Mouse (Mus musculus) liver, adult 2 months (tissue): Measurements from ENCODE around the gene Vipas39. TPM values are rescaled to one million over a fixed set of nuclear protein-coding genes. Genes with fewer than 3 reads are reported as not detected.
A peak's percentile ranks its signal among the peaks of the same experiment; 100 is the strongest.
"Not testable (repeated sequence)": the region's sequence is repeated elsewhere in the genome, so short reads cannot be mapped to it uniquely, and the experiment has no call there.

Source experiments
- DNase-seq: peaks from one replicate; pipeline ENCODE4 v3.0.0-alpha.2; 2011; ENCODE audit warnings: low read depth, low spot score; ENCODE audit errors: extremely low read depth
- H3K27ac ChIP-seq: fragments of 200-500 bp; replicated peaks from 2 replicates; pipeline ENCODE4 v1.5.1; 2012; ENCODE audit warnings: low read depth, mild to moderate bottlenecking, control low read depth, inconsistent platforms, low read length; ENCODE audit not compliant: insufficient read depth
- H3K27me3 ChIP-seq: fragments of 200-500 bp; 2 replicates; pipeline ENCODE4 v1.6.1; 2012; ENCODE audit warnings: mild to moderate bottlenecking, moderate library complexity, low read length, inconsistent platforms; ENCODE audit not compliant: control insufficient read depth, insufficient read depth
- H3K36me3 ChIP-seq: fragments of 200-500 bp; 2 replicates; pipeline ENCODE4 v1.6.1; 2012; ENCODE audit warnings: low read length, inconsistent platforms; ENCODE audit not compliant: control insufficient read depth, insufficient read depth
- H3K4me1 ChIP-seq: fragments of 200-500 bp; 2 replicates; pipeline ENCODE4 v1.6.1; 2011; ENCODE audit warnings: low read length; ENCODE audit not compliant: control insufficient read depth, insufficient read depth
- H3K4me3 ChIP-seq: fragments of 200-500 bp; 2 replicates; pipeline ENCODE4 v1.5.1; 2011; ENCODE audit warnings: low read depth, mild to moderate bottlenecking, control low read depth, low read length, moderate library complexity; ENCODE audit not compliant: insufficient read depth
- H3K79me2 ChIP-seq: fragments of 200-500 bp; 2 replicates; pipeline ENCODE4 v1.6.1; 2012; ENCODE audit warnings: inconsistent platforms, mild to moderate bottlenecking, low read length, moderate library complexity; ENCODE audit not compliant: control insufficient read depth, insufficient read depth
- H3K9ac ChIP-seq: fragments of 200-500 bp; 2 replicates; pipeline ENCODE4 v1.6.1; 2012; ENCODE audit warnings: low read depth, mild to moderate bottlenecking, control low read depth, inconsistent platforms, low read length
- CTCF ChIP-seq: fragments of 200-500 bp; IDR thresholded peaks from 2 replicates; pipeline ENCODE4 v1.5.1; 2011; ENCODE audit warnings: low read depth, low read length, control low read depth
- POLR2A ChIP-seq: fragments of 200-500 bp; IDR thresholded peaks from 2 replicates; pipeline ENCODE4 v1.6.1; 2011; ENCODE audit warnings: low read length, control low read depth; ENCODE audit not compliant: insufficient read depth; ENCODE audit errors: extremely low read depth
- WGBS: fragments of 180-500 bp; shearing (Covaris S2); methylation state at CpG from one replicate; pipeline ENCODE4 v1.1.7; 2018; 5-methylcytosine and 5-hydroxymethylcytosine counted together
- polyA plus RNA-seq: library from polyadenylated mRNA; depleted of rRNA; stranded (reverse); fragments of >200 nt; gene quantifications from 2 replicates; pipeline ENCODE4 v1.2.3, GENCODE M21; 2012
- total RNA-seq: library from RNA; depleted of rRNA; stranded (reverse); fragments of >200 nt; gene quantifications from 2 replicates; pipeline ENCODE4 v1.2.3, GENCODE M21; 2014

Gene Vipas39
- total and polyA plus RNA-seq, 2 experiments = 13.3 to 17.4 TPM

DNA sequence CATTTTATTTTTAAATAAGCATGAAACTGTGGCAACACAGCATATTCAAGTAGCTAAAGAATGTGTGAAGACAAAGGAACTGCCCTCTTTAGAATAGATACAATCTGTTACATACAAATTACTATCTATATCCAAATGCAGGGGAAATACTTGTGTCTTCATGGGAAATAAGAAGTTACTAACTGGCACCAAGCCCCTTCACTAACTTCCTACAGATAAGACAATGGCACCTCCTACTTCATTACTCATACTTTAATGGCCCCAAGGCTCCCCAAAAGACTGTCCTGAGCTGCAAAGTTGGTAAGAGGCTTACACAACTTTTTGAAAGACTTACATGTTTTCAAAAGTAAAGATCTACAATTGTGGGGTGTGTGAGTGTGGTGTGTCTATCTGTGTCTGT is 48.5 kb downstream of the Vipas39 start:
- Histone ChIP-seq H3K4me1 (no peaks in the 10 kb centered on the region), H3K79me2 (no peaks in the 10 kb centered on the region), H3K36me3 (no peaks in the 10 kb centered on the region), H3K9ac (no peak overlapping the region), H3K4me3 (no peak overlapping the region), H3K27ac (no peak overlapping the region), H3K27me3 (no peaks in the 10 kb centered on the region)
- TF ChIP-seq CTCF (no peak), POLR2A (no peak)
- DNase-seq = no peak

DNA sequence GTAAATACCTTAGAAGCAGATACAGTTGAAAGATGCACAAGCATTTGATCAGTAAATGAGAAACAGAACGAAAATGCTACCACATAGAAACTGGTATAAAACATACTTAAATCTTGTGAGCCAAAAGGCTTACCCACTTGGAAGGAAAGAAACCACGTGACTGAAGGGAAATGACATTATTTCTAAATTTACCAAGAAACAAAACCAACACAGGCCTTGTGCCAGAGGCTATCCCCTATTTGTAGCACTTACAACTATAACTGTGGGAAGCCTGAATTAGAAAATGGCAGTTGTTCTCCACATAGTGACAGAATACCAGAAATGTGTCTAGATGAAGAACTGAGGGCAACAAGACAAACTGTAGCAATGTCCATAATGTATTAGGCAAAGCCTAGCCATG is 50.0 kb downstream of the Vipas39 start:
- H3K9ac ChIP-seq = no peak overlapping the region
- no peaks in the 10 kb centered on the region for H3K36me3 ChIP-seq
- H3K4me3 ChIP-seq = no peak overlapping the region
- no peak overlapping the region for H3K27ac ChIP-seq
- H3K27me3 ChIP-seq = no peaks in the 10 kb centered on the region
- 65% methylated on average over 2 of the region's 2 CpGs for WGBS
- TF ChIP-seq POLR2A (no peak), CTCF (no peak)
- H3K79me2 ChIP-seq = no peaks in the 10 kb centered on the region
- no peaks in the 10 kb centered on the region for H3K4me1 ChIP-seq
- no peak for DNase-seq

DNA sequence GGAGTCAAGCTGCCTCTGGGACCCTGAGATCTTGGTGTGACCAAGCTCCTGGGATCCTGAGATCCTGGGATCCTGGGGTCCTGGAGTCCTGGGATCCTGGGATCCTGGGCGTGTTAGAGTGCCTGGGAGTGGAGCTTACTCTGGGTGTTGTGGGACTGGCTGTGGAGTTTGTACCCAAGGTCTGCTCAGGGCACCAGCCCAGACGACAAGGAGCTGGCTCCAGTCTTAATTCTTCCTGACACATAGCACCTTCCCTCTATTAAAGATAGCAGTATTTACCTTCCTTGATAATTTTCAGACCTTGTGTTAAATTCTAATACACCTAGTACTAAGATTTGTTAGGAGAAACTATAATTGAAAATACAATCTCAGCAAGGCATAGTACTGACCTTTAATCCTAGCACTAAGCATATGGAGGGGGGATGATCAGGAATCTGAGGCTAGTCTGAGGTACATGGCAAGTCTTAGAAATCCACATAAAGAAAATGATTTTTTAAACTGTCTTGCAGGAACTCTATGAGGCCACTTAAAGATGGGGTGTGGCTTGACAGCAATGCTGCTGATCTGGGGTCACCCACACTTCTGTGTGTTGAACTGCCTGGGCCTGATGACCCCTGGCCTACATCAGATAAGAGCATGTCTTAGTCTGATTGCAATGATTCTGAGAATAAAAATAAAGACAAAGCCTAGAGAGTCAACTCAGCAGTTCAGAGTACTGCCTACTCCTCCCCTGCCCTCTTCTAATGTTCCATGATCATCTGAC is 53.0 kb downstream of the Vipas39 start:
- H3K27ac ChIP-seq = no peak overlapping the region
- H3K36me3 ChIP-seq = no peaks in the 10 kb centered on the region
- 88% methylated on average over 2 of the region's 2 CpGs for WGBS
- H3K27me3 ChIP-seq = no peaks in the 10 kb centered on the region
- no peak for DNase-seq
- no peaks in the 10 kb centered on the region for H3K79me2 ChIP-seq
- H3K4me3 ChIP-seq = no peak overlapping the region
- no peaks in the 10 kb centered on the region for H3K4me1 ChIP-seq
- no peak for TF ChIP-seq POLR2A
- no peak for TF ChIP-seq CTCF
- H3K9ac ChIP-seq = no peak overlapping the region

- H3K4me1 ChIP-seq, H3K36me3 ChIP-seq, H3K79me2 ChIP-seq, H3K27ac ChIP-seq, H3K4me3 ChIP-seq, DNase-seq, H3K9ac ChIP-seq, H3K27me3 ChIP-seq: not testable (repeated sequence)
- WGBS = 96% methylated on average over 5 of the region's 5 CpGs
Observed at GRCm38 (mm10) chr12:87205789-87206188, 60.3 kb downstream of the Vipas39 start.

DNA sequence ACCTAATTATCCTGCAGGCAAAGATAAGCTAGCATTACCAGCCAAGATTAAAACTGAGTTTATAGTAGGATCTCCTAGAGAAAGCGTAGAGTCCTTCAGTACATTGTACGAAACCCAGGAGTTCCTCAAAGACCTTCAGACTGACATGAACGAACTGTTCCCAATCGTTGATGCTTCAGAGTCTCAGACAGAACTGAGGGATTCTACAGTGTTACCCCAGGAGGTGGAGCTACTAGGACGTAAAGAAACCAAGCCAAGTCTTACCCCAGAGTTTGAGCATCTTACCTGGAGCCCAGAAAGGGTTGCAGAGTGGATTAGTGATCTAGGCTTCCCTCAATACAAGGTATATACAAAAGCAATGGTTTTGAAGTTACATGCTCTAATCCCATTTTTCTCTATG is 64.4 kb downstream of the Vipas39 start:
- TF ChIP-seq CTCF (no peak), POLR2A (no peak)
- 65% methylated on average over 5 of the region's 5 CpGs for WGBS
- no peak for DNase-seq
- H3K36me3 ChIP-seq = no peaks in the 10 kb centered on the region
- H3K27me3 ChIP-seq = no peaks in the 10 kb centered on the region
- H3K79me2 ChIP-seq = peaks cover 4% of the 10 kb centered on the region; the same call in 1 of the 2 replicates
- no peak overlapping the region for H3K9ac ChIP-seq
- no peak overlapping the region for H3K4me3 ChIP-seq
- H3K27ac ChIP-seq = no peak overlapping the region
- peaks cover 4% of the 10 kb centered on the region; the same call in 1 of the 2 replicates for H3K4me1 ChIP-seq

DNA sequence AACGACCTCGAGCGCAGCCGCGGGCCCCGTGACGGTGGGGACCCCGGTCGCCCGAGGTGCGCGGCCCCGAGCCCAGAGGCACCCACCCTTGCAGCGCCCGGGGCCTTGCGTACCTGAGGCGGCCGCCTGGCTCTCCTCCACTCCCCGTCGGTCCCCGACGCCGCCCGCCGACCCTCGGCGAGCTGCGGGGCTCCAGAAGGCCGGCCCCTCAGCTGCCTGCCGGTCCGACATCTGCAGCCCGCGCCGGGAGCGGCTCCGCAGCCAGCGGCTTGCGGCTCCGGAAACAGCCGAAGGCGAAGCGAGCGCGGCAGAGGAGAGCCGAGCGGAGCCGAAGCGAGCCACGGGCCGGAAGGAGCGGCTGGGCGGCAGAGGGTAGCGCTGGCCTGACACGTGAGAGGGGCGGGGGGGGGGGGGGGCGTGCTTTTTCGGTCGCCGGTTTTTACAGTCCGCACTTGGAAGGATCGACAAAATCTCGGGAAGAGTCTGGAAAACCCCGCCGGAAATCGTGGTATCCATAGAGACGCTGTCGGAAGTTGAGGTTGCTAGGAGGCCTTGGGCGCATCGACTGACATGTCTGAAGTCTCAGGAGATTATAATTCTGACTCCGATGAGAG is 66.0 kb downstream of the Vipas39 start, which contains the start of gene Tmed8:
TSS of gene Tmed8 (minus strand) at position 482 of the 614 bp plus-strand sequence.
- Histone ChIP-seq H3K36me3 (no peaks in the 10 kb centered on the region), H3K4me3 (peak within 1 kb of the TSS; percentile 90), H3K27me3 (no peaks in the 10 kb centered on the region), H3K9ac (peak within 1 kb of the TSS; percentile 91), H3K79me2 (peaks cover 4% of the 10 kb centered on the region; the same call in 1 of the 2 replicates), H3K27ac (no peak within 1 kb of the TSS), H3K4me1 (peaks cover 4% of the 10 kb centered on the region; the same call in 1 of the 2 replicates)
- peak; percentile 72 for DNase-seq
- under 1% methylated on average over 70 of the region's 70 CpGs for WGBS
- TF ChIP-seq CTCF = no peak
- no peak for TF ChIP-seq POLR2A
